Mouse (Mus musculus): ENCODE measurements around the gene Ilkap. TPM values are rescaled to one million over a fixed set of nuclear protein-coding genes. Genes with fewer than 3 reads are reported as not detected.

The Ilkap gene
- total and polyA plus RNA-seq, 2 experiments from 2014 or later, result 66.9 to 119 TPM

- DNase-seq (ENCODE audit: low spot score) (no peak), ATAC-seq (no peak)
- Histone ChIP-seq H3K27me3 (ENCODE audit: insufficient read depth, low read length) (no peaks in the 10 kb centered on the region), H3K9ac (replicated peaks; ENCODE audit: low read length) (no peak overlapping the region), H3K4me3 (ENCODE audit: low read length) (no peak overlapping the region), H3K4me2 (ENCODE audit: low read depth, low read length) (no peak overlapping the region), H3K27ac (no peak overlapping the region), H3K9me3 (ENCODE audit: low read length) (no peaks in the 10 kb centered on the region), H3K4me1 (ENCODE audit: insufficient read depth, low read length) (no peaks in the 10 kb centered on the region), H3K36me3 (ENCODE audit: insufficient read depth, low read length) (peaks cover 43% of the 10 kb centered on the region)
- TF ChIP-seq CTCF (IDR thresholded peaks at IDR 0.05; ENCODE audit: low read depth), result no peak
- WGBS, result 95% methylated on average over 10 of the region's 10 CpGs
Measured at GRCm38 (mm10) chr1:91429212-91429611, 30.6 kb upstream of the Ilkap start.

GRCm38 (mm10) chr1:91428614-91429013 is 30.0 kb upstream of the Ilkap start:
- ATAC-seq, result peak; percentile 79
- no peaks in the 10 kb centered on the region for H3K4me1 ChIP-seq (ENCODE audit: insufficient read depth, low read length)
- no peak overlapping the region for H3K4me2 ChIP-seq (ENCODE audit: low read depth, low read length)
- H3K27me3 ChIP-seq (ENCODE audit: insufficient read depth, low read length), result no peaks in the 10 kb centered on the region
- no peak overlapping the region for H3K9ac ChIP-seq (replicated peaks; ENCODE audit: low read length)
- peak; percentile 89 for DNase-seq (ENCODE audit: low spot score)
- 28% methylated on average over 4 of the region's 4 CpGs for WGBS
- no peak overlapping the region for H3K27ac ChIP-seq
- TF ChIP-seq CTCF (IDR thresholded peaks at IDR 0.05; ENCODE audit: low read depth), result peak; percentile 93
- H3K4me3 ChIP-seq (ENCODE audit: low read length), result no peak overlapping the region
- H3K36me3 ChIP-seq (ENCODE audit: insufficient read depth, low read length), result peaks cover 45% of the 10 kb centered on the region
- H3K9me3 ChIP-seq (ENCODE audit: low read length), result no peaks in the 10 kb centered on the region

GRCm38 (mm10) chr1:91426397-91426796 is 27.8 kb upstream of the Ilkap start:
- TF ChIP-seq CTCF (IDR thresholded peaks at IDR 0.05; ENCODE audit: low read depth), result no peak
- no peak for DNase-seq (ENCODE audit: low spot score)
- Histone ChIP-seq H3K27me3 (ENCODE audit: insufficient read depth, low read length) (no peaks in the 10 kb centered on the region), H3K4me3 (ENCODE audit: low read length) (no peak overlapping the region), H3K27ac (no peak overlapping the region), H3K36me3 (ENCODE audit: insufficient read depth, low read length) (peaks cover 37% of the 10 kb centered on the region), H3K9ac (replicated peaks; ENCODE audit: low read length) (no peak overlapping the region), H3K9me3 (ENCODE audit: low read length) (no peaks in the 10 kb centered on the region), H3K4me2 (ENCODE audit: low read depth, low read length) (no peak overlapping the region), H3K4me1 (ENCODE audit: insufficient read depth, low read length) (no peaks in the 10 kb centered on the region)
- 86% methylated on average over 9 of the region's 9 CpGs for WGBS
- no peak for ATAC-seq

GRCm38 (mm10) chr1:91420601-91421065 is 22.0 kb upstream of the Ilkap start:
- ATAC-seq (no peak), DNase-seq (ENCODE audit: low spot score) (no peak)
- H3K9me3 ChIP-seq (ENCODE audit: low read length), result no peaks in the 10 kb centered on the region
- no peak overlapping the region for H3K9ac ChIP-seq (replicated peaks; ENCODE audit: low read length)
- 90% methylated on average over 8 of the region's 8 CpGs for WGBS
- H3K4me1 ChIP-seq (ENCODE audit: insufficient read depth, low read length), result no peaks in the 10 kb centered on the region
- TF ChIP-seq CTCF (IDR thresholded peaks at IDR 0.05; ENCODE audit: low read depth), result no peak
- no peak overlapping the region for H3K4me2 ChIP-seq (ENCODE audit: low read depth, low read length)
- peaks cover 31% of the 10 kb centered on the region; the same call in 1 of the 2 replicates for H3K36me3 ChIP-seq (ENCODE audit: insufficient read depth, low read length)
- no peak overlapping the region for H3K4me3 ChIP-seq (ENCODE audit: low read length)
- H3K27ac ChIP-seq, result no peak overlapping the region
- H3K27me3 ChIP-seq (ENCODE audit: insufficient read depth, low read length), result no peaks in the 10 kb centered on the region

- DNase-seq (ENCODE audit: low spot score), result no peak
- Histone ChIP-seq H3K36me3 (ENCODE audit: insufficient read depth, low read length) (peaks cover 31% of the 10 kb centered on the region; the same call in 1 of the 2 replicates), H3K4me2 (ENCODE audit: low read depth, low read length) (no peak overlapping the region), H3K4me1 (ENCODE audit: insufficient read depth, low read length) (0 out of 2 replicates have a peak, but pooled peaks cover 2% of the 10 kb centered on the region), H3K9me3 (ENCODE audit: low read length) (no peaks in the 10 kb centered on the region), H3K27ac (no peak overlapping the region), H3K4me3 (ENCODE audit: low read length) (no peak overlapping the region), H3K27me3 (ENCODE audit: insufficient read depth, low read length) (no peaks in the 10 kb centered on the region), H3K9ac (replicated peaks; ENCODE audit: low read length) (no peak overlapping the region)
- WGBS, result 61% methylated on average over 10 of the region's 10 CpGs
- no peak for ATAC-seq
- no peak for TF ChIP-seq CTCF (IDR thresholded peaks at IDR 0.05; ENCODE audit: low read depth)
Measured at GRCm38 (mm10) chr1:91419862-91420600, 21.4 kb upstream of the Ilkap start.

- Histone ChIP-seq H3K36me3 (ENCODE audit: insufficient read depth, low read length) (peaks cover 24% of the 10 kb centered on the region; the same call in 1 of the 2 replicates), H3K4me3 (ENCODE audit: low read length) (no peak overlapping the region), H3K4me2 (ENCODE audit: low read depth, low read length) (no peak overlapping the region), H3K27me3 (ENCODE audit: insufficient read depth, low read length) (no peaks in the 10 kb centered on the region), H3K9me3 (ENCODE audit: low read length) (no peaks in the 10 kb centered on the region), H3K27ac (no peak overlapping the region), H3K9ac (replicated peaks; ENCODE audit: low read length) (no peak overlapping the region), H3K4me1 (ENCODE audit: insufficient read depth, low read length) (0 out of 2 replicates have a peak, but pooled peaks cover 2% of the 10 kb centered on the region)
- TF ChIP-seq CTCF (IDR thresholded peaks at IDR 0.05; ENCODE audit: low read depth), result no peak
- 72% methylated on average over 1 of the region's 1 CpGs for WGBS
- ATAC-seq (no peak), DNase-seq (ENCODE audit: low spot score) (no peak)
Measured at GRCm38 (mm10) chr1:91417991-91418390, 19.4 kb upstream of the Ilkap start.

- Histone ChIP-seq H3K4me3 (ENCODE audit: low read length) (no peak overlapping the region), H3K9me3 (ENCODE audit: low read length) (no peaks in the 10 kb centered on the region), H3K4me1 (ENCODE audit: insufficient read depth, low read length) (peaks cover 9% of the 10 kb centered on the region; the same call in 1 of the 2 replicates), H3K9ac (replicated peaks; ENCODE audit: low read length) (peak overlapping the region; percentile 83; the same call in 1 of the 2 replicates), H3K4me2 (ENCODE audit: low read depth, low read length) (no peak overlapping the region), H3K27ac (peak overlapping the region; percentile 91), H3K27me3 (ENCODE audit: insufficient read depth, low read length) (no peaks in the 10 kb centered on the region), H3K36me3 (ENCODE audit: insufficient read depth, low read length) (peaks cover 24% of the 10 kb centered on the region; the same call in 1 of the 2 replicates)
- no peak for TF ChIP-seq CTCF (IDR thresholded peaks at IDR 0.05; ENCODE audit: low read depth)
- ATAC-seq (no peak), DNase-seq (ENCODE audit: low spot score) (peak; percentile 39)
- WGBS, result 38% methylated on average over 5 of the region's 5 CpGs
Measured at GRCm38 (mm10) chr1:91415311-91415710, 16.7 kb upstream of the Ilkap start.

Data from hindbrain, postnatal 0 days (tissue).